In genomic region chr15:36967381-36968211, GRCm38 (mm10) we compare ENCODE assay signal across 9 mouse cellular contexts. TPM values are rescaled to one million over a fixed set of nuclear protein-coding genes. Genes with fewer than 3 reads are reported as not detected.
DNase-seq lines count a peak whose midpoint lies in the region; ATAC-seq and TF ChIP-seq lines count a peak whose summit lies in the region.
"Had no signal": no experiment of that assay in that cellular context is flagged by ENCODE, and none has a peak within 500 bp of the region (broad histone marks: within the 10 kb centered on the region; RNA-seq: fewer than 3 reads in every experiment).

No protein-coding gene starts in this region.

- H3K4me1 ChIP-seq in lung, postnatal 0 days (ENCODE audit: insufficient read depth, low read depth, low read length) = no peaks in the 10 kb centered on the region
- H3K4me1 ChIP-seq in neural tube, embryonic 15.5 days = peaks cover 31% of the 10 kb centered on the region

- H3K27me3 ChIP-seq in lung, postnatal 0 days (replicated peaks; ENCODE audit: insufficient read depth, low read length) = no peaks in the 10 kb centered on the region
- no peaks in the 10 kb centered on the region for H3K27me3 ChIP-seq in neural tube, embryonic 15.5 days (replicated peaks)

- no peak overlapping the region for H3K4me2 ChIP-seq in lung, postnatal 0 days (replicated peaks; ENCODE audit: low read depth, low read length)
- peak overlapping the region; percentile 60 for H3K4me2 ChIP-seq in neural tube, embryonic 15.5 days

- DNase-seq in lung, postnatal 0 days (ENCODE audit: low spot score) = peak; percentile 18
- DNase-seq in lung, postnatal 36 days = no peak
- peak; percentile 79 to 82 for DNase-seq in cerebellum, postnatal 36 days
- DNase-seq in frontal cortex, postnatal 36 days (ENCODE audit: low spot score in 2 of 2) = peak; percentile 89 to 97
- peak; percentile 86 to 93 for DNase-seq in left cerebral cortex, postnatal 10 days (ENCODE audit: extremely low spot score in 1 of 2, low spot score in 2 of 2)
- no peak for DNase-seq in ovary, postnatal 14 days (ENCODE audit: low spot score)

- ATAC-seq in lung, postnatal 0 days = no peak
- ATAC-seq in neural tube, embryonic 15.5 days (ENCODE audit: low FRiP score) = peak; percentile 94
- no peak for ATAC-seq in inflammation-experienced regulatory T-cells, adult 6 months

- no peaks in the 10 kb centered on the region for H3K9me3 ChIP-seq in lung, postnatal 0 days (ENCODE audit: low read length)
- H3K9me3 ChIP-seq in neural tube, embryonic 15.5 days (replicated peaks) = no peaks in the 10 kb centered on the region

- 0 out of 2 replicates have a peak overlapping the region, but pooled peaks have one; percentile 2 for H3K9ac ChIP-seq in lung, postnatal 0 days (replicated peaks; ENCODE audit: low read depth)
- H3K9ac ChIP-seq in neural tube, embryonic 15.5 days (replicated peaks) = peak overlapping the region; percentile 51

- H3K36me3 ChIP-seq in lung, postnatal 0 days (ENCODE audit: insufficient read depth, low read length) = no peaks in the 10 kb centered on the region
- no peaks in the 10 kb centered on the region for H3K36me3 ChIP-seq in neural tube, embryonic 15.5 days

- no peak overlapping the region for H3K27ac ChIP-seq in lung, postnatal 0 days (ENCODE audit: low read length)
- peak overlapping the region; percentile 98 for H3K27ac ChIP-seq in neural tube, embryonic 15.5 days (replicated peaks)

- TF ChIP-seq EP300 in lung, postnatal 0 days (IDR thresholded peaks at IDR 0.05) = no peak

- no peak for TF ChIP-seq CTCF in lung, postnatal 0 days (IDR thresholded peaks at IDR 0.05)

- intact Hi-C loops in left cerebral cortex, postnatal 10 days (cut with DNase I) = loop anchor here (5.0 kb wide), 1 partner anchor 175 kb away; no protein-coding TSS in a partner anchor

- H3K4me3 ChIP-seq in lung, postnatal 0 days (ENCODE audit: low read depth, low read length) = no peak overlapping the region
- H3K4me3 ChIP-seq in neural tube, embryonic 15.5 days (replicated peaks) = peak overlapping the region; percentile 30
- H3K4me3 ChIP-seq: erythroblast, embryonic 14.5 days had no signal

- 29% methylated on average over 24 of the region's 24 CpGs for WGBS in lung, postnatal 0 days
- WGBS in neural tube, embryonic 15.5 days = 11% methylated on average over 24 of the region's 24 CpGs

RNA-seq across cellular contexts. Expression of gene Zfp706, which starts 40.0 kb away (rescaled TPM):
- polyA plus RNA-seq in lung, postnatal 0 days (2015; fragmentation: Nextera tagmentation; extraction: Ambion mirVana) = 428 and 445 TPM in 2 replicates
- total RNA-seq in left cerebral cortex, postnatal 10 days (2021) = 100 to 1,000 TPM; 246 TPM
- 457 and 498 TPM in 2 replicates for polyA plus RNA-seq in neural tube, embryonic 15.5 days (2015; fragmentation: Nextera tagmentation; extraction: Ambion mirVana)
- polyA plus RNA-seq in inflammation-experienced regulatory T-cells, adult 6 months (2017; shearing (Covaris generic)) = 100 to 1,000 TPM; 401 to 459 (median 442) TPM

Comparison
In these comparisons a context has a peak if more than half of its experiments do, and no peak if none do; other contexts are left out.
1. DNase-seq: peak in lung, postnatal 0 days (single experiment), cerebellum, postnatal 36 days (2 of 2), frontal cortex, postnatal 36 days (2 of 2) and left cerebral cortex, postnatal 10 days (2 of 2); none in lung, postnatal 36 days (single experiment) and ovary, postnatal 14 days (single experiment).